Mouse (Mus musculus) brain, embryonic 14.5 days (tissue): ENCODE data around the gene Yeats2.

Experiments
- CTCF ChIP-seq: fragments of 200-500 bp; IDR thresholded peaks from 2 replicates; pipeline ENCODE4 v1.5.1; 2012; ENCODE audit warnings: inconsistent platforms, mild to moderate bottlenecking, moderate library complexity, borderline replicate concordance; ENCODE audit not compliant: insufficient read depth, insufficient read length; ENCODE audit errors: extremely low read depth
- POLR2A ChIP-seq: fragments of 200-500 bp; IDR thresholded peaks from 2 replicates; pipeline ENCODE4 v1.6.1; 2012; ENCODE audit warnings: mild to moderate bottlenecking, inconsistent platforms, borderline replicate concordance; ENCODE audit not compliant: poor library complexity, insufficient read depth, insufficient read length, severe bottlenecking; ENCODE audit errors: extremely low read depth

GRCm38 (mm10) chr16:20199501-20200201, 58.8 kb downstream of the Yeats2 start:
- no peak for TF ChIP-seq CTCF
- no peak for TF ChIP-seq POLR2A
